Mouse (Mus musculus) CH12.LX (cell line): ENCODE data around the gene Hist1h3c. TPM values are rescaled to one million over a fixed set of nuclear protein-coding genes. Genes with fewer than 3 reads are reported as not detected.
A peak's percentile ranks its signal among the peaks of the same experiment; 100 is the strongest.

Experiments used
- DNase-seq: peaks from one replicate; pipeline ENCODE4 v3.0.0-alpha.2; 2013; ENCODE audit errors: extremely low read depth
- H3K27ac ChIP-seq: 2 replicates; pipeline ENCODE4 v1.5.1; 2012; ENCODE audit warnings: low read depth, mild to moderate bottlenecking, control low read depth, moderate library complexity; ENCODE audit not compliant: insufficient read depth
- H3K27me3 ChIP-seq: replicated peaks from 2 replicates; pipeline ENCODE3; 2012; ENCODE audit warnings: inconsistent platforms
- H3K36me3 ChIP-seq, 2 experiments: replicated peaks in 1 of 2; 2 replicates each; pipeline versions ENCODE3 to v1.6.1; 2012; ENCODE audit warnings: inconsistent platforms in 1 of 2, low read length in 1 of 2, mild to moderate bottlenecking in 1 of 2, mixed read lengths in 1 of 2, moderate library complexity in 1 of 2; ENCODE audit not compliant: control insufficient read depth in 1 of 2, insufficient read depth in 1 of 2
- H3K4me1 ChIP-seq, 2 experiments: 2 replicates each; pipeline ENCODE4 v1.6.1; 2012; ENCODE audit warnings: inconsistent platforms in 1 of 2, moderate library complexity in 1 of 2; ENCODE audit not compliant: insufficient read depth in 2 of 2, control insufficient read depth in 1 of 2
- H3K4me2 ChIP-seq: 2 replicates; pipeline ENCODE4 v1.6.1; 2012; ENCODE audit warnings: low read depth, mild to moderate bottlenecking, control low read depth; ENCODE audit not compliant: poor library complexity, insufficient read depth, severe bottlenecking
- H3K4me3 ChIP-seq, 3 experiments: fragments of 150-350 bp in 1 of 3; sonication (generic) in 1 of 3; replicated peaks in 1 of 3; 2 replicates each; pipeline versions ENCODE3 to v1.5.1; 2011 to 2012; ENCODE audit warnings: low read depth in 2 of 3, low read length in 2 of 3, mild to moderate bottlenecking in 2 of 3, moderate library complexity in 2 of 3, control low read depth in 1 of 3, improper control_type of control experiment in 1 of 3, inconsistent platforms in 1 of 3, mixed read lengths in 1 of 3; ENCODE audit not compliant: poor library complexity in 1 of 3
- H3K79me2 ChIP-seq: replicated peaks from 2 replicates; pipeline ENCODE4 v1.6.1; 2012; ENCODE audit warnings: mild to moderate bottlenecking, moderate library complexity; ENCODE audit not compliant: control insufficient read depth, poor library complexity, insufficient read depth, severe bottlenecking; ENCODE audit errors: extremely low read depth
- H3K9ac ChIP-seq: 2 replicates; pipeline ENCODE4 v1.6.1; 2012; ENCODE audit warnings: low read depth, mild to moderate bottlenecking, control low read depth, moderate library complexity; ENCODE audit not compliant: insufficient read depth
- H3K9me3 ChIP-seq: replicated peaks from 2 replicates; pipeline ENCODE3; 2012; ENCODE audit warnings: low read length, inconsistent platforms, mixed read lengths
- BHLHE40 ChIP-seq: IDR thresholded peaks from 2 replicates; pipeline ENCODE4 v1.6.1; 2011; ENCODE audit warnings: mild to moderate bottlenecking, low read depth, low read length, improper control_type of control experiment
- CHD1 ChIP-seq: IDR thresholded peaks from 2 replicates; pipeline ENCODE4 v1.6.1; 2012; ENCODE audit warnings: low read depth, low read length, improper control_type of control experiment, inconsistent platforms
- ETS1 ChIP-seq: conservative IDR thresholded peaks from 2 replicates; pipeline ENCODE4 v1.6.1; 2012; ENCODE audit warnings: low read depth, mild to moderate bottlenecking, inconsistent platforms, low read length, improper control_type of control experiment, moderate library complexity
- HCFC1 ChIP-seq: IDR thresholded peaks from 2 replicates; pipeline ENCODE4 v1.6.1; 2012; ENCODE audit warnings: low read depth, mild to moderate bottlenecking, inconsistent platforms, low read length, improper control_type of control experiment
- MAZ ChIP-seq: IDR thresholded peaks from 2 replicates; pipeline ENCODE4 v1.6.1; 2012; ENCODE audit warnings: low read depth, mild to moderate bottlenecking, inconsistent platforms, low read length, improper control_type of control experiment, moderate library complexity
- MEF2A ChIP-seq: IDR thresholded peaks from 2 replicates; pipeline ENCODE4 v1.6.1; 2014; ENCODE audit warnings: low read depth, mild to moderate bottlenecking, inconsistent platforms, low read length, improper control_type of control experiment, borderline replicate concordance
- NELFE ChIP-seq: IDR thresholded peaks from 2 replicates; pipeline ENCODE4 v1.6.1; 2011; ENCODE audit warnings: low read depth, low read length, improper control_type of control experiment
- NRF1 ChIP-seq: IDR thresholded peaks from 2 replicates; pipeline ENCODE4 v1.6.1; 2014; ENCODE audit warnings: low read depth, mild to moderate bottlenecking, inconsistent platforms, low read length, improper control_type of control experiment, moderate library complexity
- PAX5 ChIP-seq: IDR thresholded peaks from 2 replicates; pipeline ENCODE4 v1.6.1; 2012; ENCODE audit warnings: low read length, inconsistent platforms, mixed read lengths
- SMC3 ChIP-seq: IDR thresholded peaks from 2 replicates; pipeline ENCODE4 v1.6.1; 2011; ENCODE audit warnings: low read depth, low read length, improper control_type of control experiment
- USF2 ChIP-seq: conservative IDR thresholded peaks from 2 replicates; pipeline ENCODE4 v1.6.1; 2011; ENCODE audit warnings: low read depth, low read length, improper control_type of control experiment
- dilution Hi-C: fragments of 300-500 bp; cut with MboI; formaldehyde crosslinking; loops from 2 replicates; pipeline ENCODE4 v1.14.3; 2020; ENCODE audit warnings: low sequenced_read_pairs; ENCODE audit not compliant: extremely low pct_unique_long_range_greater_than_20kb, extremely low pct_ligation_motif_present
- in situ Hi-C: fragments of 300-500 bp; cut with MboI; formaldehyde crosslinking; loops from 3 replicates; pipeline ENCODE4 v1.14.3; 2019; ENCODE audit warnings: low sequenced_read_pairs, low pct_ligation_motif_present, low pct_unique_long_range_greater_than_20kb, mixed read lengths
- polyA plus RNA-seq: library from polyadenylated mRNA; unstranded; fragments of >175 nt; gene quantifications from 2 replicates; pipeline ENCODE4 v1.2.1, GENCODE M21; 2012; ENCODE audit warnings: low read depth; ENCODE audit not compliant: insufficient read length
- total RNA-seq, 2 experiments: library from RNA; depleted of rRNA; stranded (reverse); fragments of 300-350 nt in 1 of 2; fragments of >200 nt in 1 of 2; gene quantifications; 2 replicates each; pipeline ENCODE4 v1.2.3; 2012 to 2014

Gene Hist1h3c
- total and polyA plus RNA-seq, 3 experiments: 7.3 to 1,847 (median 73.1) TPM

DNA sequence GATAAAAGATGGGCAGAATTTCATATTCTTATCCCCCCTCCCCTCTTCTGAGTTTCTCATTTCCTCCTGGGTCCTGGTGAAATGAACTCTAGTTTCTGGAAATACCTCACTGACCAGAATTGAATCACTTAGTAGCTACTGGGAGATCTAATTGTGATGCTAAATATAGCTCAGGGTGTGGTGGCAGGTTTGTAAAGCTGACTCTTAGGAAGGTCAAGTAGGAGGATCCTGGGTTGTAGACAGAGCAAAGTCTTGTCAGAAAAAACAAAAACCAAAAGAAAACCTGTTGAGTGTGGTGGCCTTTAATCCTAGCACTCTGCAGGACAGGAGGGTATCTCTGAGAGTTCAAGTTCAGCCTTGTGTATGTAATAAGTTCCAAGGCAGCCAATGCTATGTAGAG, 3.4 kb downstream of the Hist1h3c start:
- no peaks in the 10 kb centered on the region for H3K9me3 ChIP-seq
- peak overlapping the region; percentile 71 for H3K4me2 ChIP-seq
- H3K79me2 ChIP-seq: no peaks in the 10 kb centered on the region
- peak; percentile 40 for DNase-seq
- peak overlapping the region; percentile 69 for H3K9ac ChIP-seq
- TF ChIP-seq BHLHE40 (no peak), MEF2A (peak; percentile 49; the same call in 1 of the 2 replicates), ETS1 (no peak), NRF1 (no peak)
- no peaks in the 10 kb centered on the region for H3K27me3 ChIP-seq
- dilution Hi-C loops (loop anchor here (10.0 kb wide), 1 partner anchor 47 kb away; the partner anchor contains the start of genes Hist1h1t and Hist1h4c), in situ Hi-C loops (no loop called here)
- H3K27ac ChIP-seq: 0 out of 2 replicates have a peak overlapping the region, but pooled peaks have one; percentile 10
- peaks cover 3 to 29% of the 10 kb centered on the region in 2 experiments; a peak in 3 of 4 replicates for H3K4me1 ChIP-seq
- no peaks in the 10 kb centered on the region for H3K36me3 ChIP-seq
- no peak overlapping the region for H3K4me3 ChIP-seq

DNA sequence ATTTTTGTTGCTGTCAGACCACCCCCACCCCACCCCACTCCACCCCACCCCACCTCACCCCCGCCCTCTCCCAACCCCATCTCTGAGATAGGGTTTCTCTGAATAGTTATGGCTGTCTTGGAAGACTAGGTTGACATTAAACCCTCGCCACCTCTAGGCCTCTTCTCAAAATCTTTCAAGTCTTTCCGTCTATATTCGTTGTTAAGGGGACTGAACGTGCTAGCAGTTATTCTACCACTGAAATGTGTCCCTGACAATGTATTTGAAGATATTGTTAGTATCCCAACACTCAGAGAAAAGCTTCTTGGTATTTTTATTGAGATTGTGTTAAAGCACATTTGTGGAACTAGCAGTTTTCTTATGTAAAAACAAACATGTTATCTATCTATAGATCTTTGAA, 4.5 kb downstream of the Hist1h3c start:
- Histone ChIP-seq H3K4me1 (peaks cover 3 to 29% of the 10 kb centered on the region in 2 experiments; a peak in 3 of 4 replicates), H3K27me3 (no peaks in the 10 kb centered on the region), H3K4me2 (peak overlapping the region; percentile 84), H3K9ac (peak overlapping the region; percentile 100), H3K36me3 (no peaks in the 10 kb centered on the region), H3K79me2 (no peaks in the 10 kb centered on the region), H3K27ac (peak overlapping the region; percentile 57; the same call in 1 of the 2 replicates), H3K9me3 (no peaks in the 10 kb centered on the region), H3K4me3 (peak overlapping the region in 2 of 3 experiments; percentile 30 to 54)
- in situ Hi-C loops: no loop called here
- TF ChIP-seq PAX5 (no peak), SMC3 (no peak), MAZ (0 out of 2 replicates have a peak, but pooled peaks have one; percentile 26), CHD1 (peak; percentile 58; the same call in 1 of the 2 replicates), HCFC1 (0 out of 2 replicates have a peak, but pooled peaks have one; percentile 25)
- dilution Hi-C loops: loop anchor here (10.0 kb wide), 1 partner anchor 46 kb away; the partner anchor contains the start of genes Hist1h1t and Hist1h4c
- peak; percentile 46 for DNase-seq

DNA sequence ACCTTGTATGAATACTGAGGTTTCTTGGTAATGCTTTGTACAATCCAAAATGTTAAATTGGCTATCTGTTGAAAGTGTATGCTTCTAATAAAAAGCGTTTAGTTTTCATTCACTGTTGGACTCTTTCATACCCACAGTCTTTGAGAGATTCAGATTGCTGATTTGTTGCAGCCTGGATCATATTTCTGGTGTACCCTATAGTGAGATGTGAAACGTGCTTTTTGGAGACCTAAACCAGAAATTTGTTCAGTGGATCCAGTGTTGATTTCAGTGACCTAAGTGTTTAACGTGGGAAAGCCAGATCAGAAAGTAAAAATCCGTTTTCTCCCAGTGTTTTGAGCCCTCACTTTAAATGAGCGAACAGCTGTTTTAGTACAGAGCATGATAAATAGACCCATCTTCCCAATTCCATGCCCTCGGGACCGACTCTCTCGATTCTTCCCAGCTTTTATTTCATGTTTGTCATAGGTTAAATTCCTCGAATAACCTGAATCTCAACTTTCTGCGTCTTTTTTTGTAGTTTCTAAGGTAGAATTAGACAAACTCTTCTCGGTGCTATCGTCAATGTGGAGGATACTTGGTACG, 5.1 kb downstream of the Hist1h3c start:
- H3K79me2 ChIP-seq: no peaks in the 10 kb centered on the region
- TF ChIP-seq USF2 (no peak), NELFE (peak; percentile 11; the same call in 1 of the 2 replicates)
- peaks cover 3 to 29% of the 10 kb centered on the region in 2 experiments; a peak in 3 of 4 replicates for H3K4me1 ChIP-seq
- H3K27ac ChIP-seq: peak overlapping the region; percentile 95
- no peaks in the 10 kb centered on the region for H3K9me3 ChIP-seq
- dilution Hi-C loops (loop anchor here (10.0 kb wide), 1 partner anchor 46 kb away; the partner anchor contains the start of genes Hist1h1t and Hist1h4c), in situ Hi-C loops (no loop called here)
- H3K4me2 ChIP-seq: peak overlapping the region; percentile 84
- no peak for DNase-seq
- H3K36me3 ChIP-seq: no peaks in the 10 kb centered on the region
- peak overlapping the region; percentile 100 for H3K9ac ChIP-seq
- peak overlapping the region; percentile 54 to 74 (median 54) for H3K4me3 ChIP-seq
- no peaks in the 10 kb centered on the region for H3K27me3 ChIP-seq
